Mouse (Mus musculus) embryonic fibroblast, embryonic 13.5 days (primary cell): ENCODE results near the gene Ehd3. TPM values are rescaled to one million over a fixed set of nuclear protein-coding genes. Genes with fewer than 3 reads are reported as not detected.

Experiments used
- H3K27ac ChIP-seq: 2 replicates; pipeline ENCODE4 v1.5.1; 2012; ENCODE audit warnings: low read length, control low read depth, inconsistent platforms; ENCODE audit not compliant: insufficient read depth
- H3K4me1 ChIP-seq: 2 replicates; pipeline ENCODE4 v1.6.1; 2011; ENCODE audit warnings: low read length; ENCODE audit not compliant: control insufficient read depth, insufficient read depth
- H3K4me3 ChIP-seq: 2 replicates; pipeline ENCODE4 v1.5.1; 2011; ENCODE audit warnings: mild to moderate bottlenecking, control low read depth, low read length; ENCODE audit not compliant: insufficient read depth
- CTCF ChIP-seq: IDR thresholded peaks from 2 replicates; pipeline ENCODE4 v1.5.1; 2011; ENCODE audit warnings: mild to moderate bottlenecking, control low read depth, low read length, moderate library complexity, borderline replicate concordance; ENCODE audit not compliant: insufficient read depth
- POLR2A ChIP-seq: IDR thresholded peaks from 2 replicates; pipeline ENCODE4 v1.6.1; 2011; ENCODE audit warnings: low read depth, mild to moderate bottlenecking, control low read depth, low read length, moderate library complexity
- polyA plus RNA-seq: library from polyadenylated mRNA; stranded (reverse); fragments of >200 nt; gene quantifications from 2 replicates; pipeline ENCODE4 v1.2.4, GENCODE M21; 2011; ENCODE audit warnings: low read depth; ENCODE audit not compliant: missing spikeins, insufficient read length

Gene Ehd3
- 6.8 and 8.4 TPM in 2 replicates for polyA plus RNA-seq

GRCm38 (mm10) chr17:73803521-73804184 is at the start of gene Ehd3:
Ehd3 (plus strand) TSS chr17:73804134.
- no peak for TF ChIP-seq CTCF
- no peak for TF ChIP-seq POLR2A
- peak within 1 kb of the TSS; percentile 52 for H3K4me3 ChIP-seq
- H3K27ac ChIP-seq, result no peak within 1 kb of the TSS
- peaks cover 1% of the 10 kb centered on the region for H3K4me1 ChIP-seq

GRCm38 (mm10) chr17:73770964-73771363 is 33.0 kb upstream of the Ehd3 start:
- Histone ChIP-seq H3K4me1 (no peaks in the 10 kb centered on the region), H3K4me3 (no peak overlapping the region), H3K27ac (no peak overlapping the region)
- TF ChIP-seq CTCF (no peak), POLR2A (no peak)

GRCm38 (mm10) chr17:73786642-73787311 is 17.2 kb upstream of the Ehd3 start:
- H3K27ac ChIP-seq, result no peak overlapping the region
- H3K4me1 ChIP-seq, result no peaks in the 10 kb centered on the region
- no peak overlapping the region for H3K4me3 ChIP-seq
- TF ChIP-seq CTCF, result no peak
- no peak for TF ChIP-seq POLR2A

GRCm38 (mm10) chr17:73790284-73791020 is 13.5 kb upstream of the Ehd3 start:
- no peak for TF ChIP-seq CTCF
- no peak for TF ChIP-seq POLR2A
- H3K27ac ChIP-seq, result no peak overlapping the region
- no peak overlapping the region for H3K4me3 ChIP-seq

GRCm38 (mm10) chr17:73796789-73797188 is 7.1 kb upstream of the Ehd3 start:
- no peak overlapping the region for H3K4me3 ChIP-seq

More at GRCm38 (mm10) chr17:73790284-73791020, 13.5 kb upstream of the Ehd3 start:
- H3K4me1 ChIP-seq, result no peaks in the 10 kb centered on the region

GRCm38 (mm10) chr17:73797706-73798105 is 6.2 kb upstream of the Ehd3 start:
- Histone ChIP-seq H3K27ac (no peak overlapping the region), H3K4me3 (no peak overlapping the region), H3K4me1 (no peaks in the 10 kb centered on the region)
- TF ChIP-seq CTCF (no peak), POLR2A (no peak)

More at GRCm38 (mm10) chr17:73796789-73797188, 7.1 kb upstream of the Ehd3 start:
- TF ChIP-seq CTCF (no peak), POLR2A (no peak)
- H3K4me1 ChIP-seq, result no peaks in the 10 kb centered on the region
- H3K27ac ChIP-seq, result no peak overlapping the region

- Histone ChIP-seq H3K27ac (no peak overlapping the region), H3K4me3 (peak overlapping the region; percentile 52), H3K4me1 (peaks cover 3% of the 10 kb centered on the region)
- TF ChIP-seq POLR2A (peak; percentile 39; the same call in 1 of the 2 replicates), CTCF (peak; percentile 36; the same call in 1 of the 2 replicates)
Observed at GRCm38 (mm10) chr17:73804592-73805271, 798 bp downstream of the Ehd3 start.

- Histone ChIP-seq H3K4me1 (peaks cover 3% of the 10 kb centered on the region), H3K4me3 (no peak overlapping the region), H3K27ac (no peak overlapping the region)
- TF ChIP-seq POLR2A, result no peak
- no peak for TF ChIP-seq CTCF
Observed at GRCm38 (mm10) chr17:73806331-73806730, 2.4 kb downstream of the Ehd3 start.

- peaks cover 3% of the 10 kb centered on the region for H3K4me1 ChIP-seq
- TF ChIP-seq CTCF (no peak), POLR2A (no peak)
- no peak overlapping the region for H3K4me3 ChIP-seq
- no peak overlapping the region for H3K27ac ChIP-seq
Observed at GRCm38 (mm10) chr17:73807211-73807610, 3.3 kb downstream of the Ehd3 start.
